Mouse (Mus musculus) intestine, postnatal 0 days (tissue): ENCODE results near the gene Gm29427. TPM values are rescaled to one million over a fixed set of nuclear protein-coding genes. Genes with fewer than 3 reads are reported as not detected.

Experiments
- ATAC-seq: fragments of 200-750 bp; cut with Nextera tagmentation; 2 replicates; pipeline ENCODE4 v1.8.0; 2017; ENCODE audit warnings: mild to moderate bottlenecking, moderate TSS enrichment, moderate library complexity
- H3K27ac ChIP-seq: fragments of 300-500 bp; sonication (generic); 2 replicates; pipeline ENCODE4 v1.5.1; 2014; ENCODE audit warnings: mild to moderate bottlenecking, low read depth, low read length, moderate library complexity
- H3K27me3 ChIP-seq: fragments of 300-500 bp; sonication (generic); replicated peaks from 2 replicates; pipeline ENCODE4 v1.6.1; 2014; ENCODE audit warnings: low read length, mixed read lengths; ENCODE audit not compliant: control insufficient read depth, insufficient read depth
- H3K36me3 ChIP-seq: fragments of 300-500 bp; sonication (generic); 2 replicates; pipeline ENCODE4 v1.6.1; 2014; ENCODE audit warnings: mild to moderate bottlenecking, moderate library complexity; ENCODE audit not compliant: control insufficient read depth, insufficient read depth
- H3K4me1 ChIP-seq: fragments of 300-500 bp; sonication (generic); replicated peaks from 2 replicates; pipeline ENCODE4 v1.6.1; 2014; ENCODE audit warnings: antibody characterized with exemption, low read length, mixed read lengths; ENCODE audit not compliant: control insufficient read depth, insufficient read depth
- H3K4me2 ChIP-seq: fragments of 300-500 bp; sonication (generic); replicated peaks from 2 replicates; pipeline ENCODE4 v1.6.1; 2014; ENCODE audit warnings: low read depth, mild to moderate bottlenecking, moderate library complexity
- H3K4me3 ChIP-seq: fragments of 300-500 bp; sonication (generic); 2 replicates; pipeline ENCODE4 v1.5.1; 2014; ENCODE audit warnings: low read depth, low read length
- H3K9ac ChIP-seq: fragments of 300-500 bp; sonication (generic); 2 replicates; pipeline ENCODE4 v1.6.1; 2014; ENCODE audit warnings: mild to moderate bottlenecking, low read depth, low read length
- H3K9me3 ChIP-seq: fragments of 300-500 bp; sonication (generic); 2 replicates; pipeline ENCODE4 v1.6.1; 2016; ENCODE audit warnings: mixed run types; ENCODE audit not compliant: control insufficient read depth
- CTCF ChIP-seq: sonication (generic); IDR thresholded peaks from 2 replicates; pipeline ENCODE4 v1.5.1; 2016; ENCODE audit warnings: low read depth, mild to moderate bottlenecking, control low read depth, antibody characterized with exemption, moderate library complexity
- WGBS: fragments of 180-500 bp; shearing (Covaris S2); extraction: QIAGEN DNeasy Blood & Tissue Kit; methylation state at CpG from one replicate; pipeline ENCODE4 v1.1.7; 2014; 5-methylcytosine and 5-hydroxymethylcytosine counted together
- polyA plus RNA-seq: library from polyadenylated mRNA; unstranded; fragments of >200 nt; fragmentation: Nextera tagmentation; extraction: Ambion mirVana; gene quantifications from 2 replicates; pipeline ENCODE4 v1.2.1, GENCODE M21; 2015

The Gm29427 gene
- polyA plus RNA-seq, 1 experiment from 2014 or later: 0.20 TPM

DNA sequence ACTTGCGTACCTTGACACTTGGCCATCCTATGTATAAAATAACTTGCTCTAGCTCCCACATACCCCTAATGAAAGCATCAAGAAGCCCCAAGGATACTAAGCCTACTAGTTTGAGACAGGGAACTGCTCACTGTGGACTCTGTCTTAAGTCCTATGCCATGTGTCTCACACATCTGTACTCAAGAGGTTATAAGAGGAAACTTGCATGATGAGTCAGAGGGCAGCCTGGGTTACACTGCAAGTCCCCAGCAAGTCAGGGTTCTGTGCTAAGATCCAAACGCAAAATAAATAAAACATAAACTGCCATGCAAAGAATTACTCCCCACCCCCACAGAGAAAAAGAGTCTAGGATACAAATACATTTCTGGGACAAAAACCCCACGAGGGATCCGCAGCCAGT, 1.6 kb downstream of the Gm29427 start:
- Histone ChIP-seq H3K4me1 (0 out of 2 replicates have a peak, but pooled peaks cover 4% of the 10 kb centered on the region), H3K36me3 (peaks cover 16% of the 10 kb centered on the region), H3K27me3 (no peaks in the 10 kb centered on the region), H3K27ac (peak overlapping the region; percentile 50), H3K9me3 (no peaks in the 10 kb centered on the region), H3K9ac (no peak overlapping the region), H3K4me2 (peak overlapping the region; percentile 90), H3K4me3 (no peak overlapping the region)
- TF ChIP-seq CTCF: no peak
- ATAC-seq: no peak
- 66% methylated on average over 4 of the region's 4 CpGs for WGBS

DNA sequence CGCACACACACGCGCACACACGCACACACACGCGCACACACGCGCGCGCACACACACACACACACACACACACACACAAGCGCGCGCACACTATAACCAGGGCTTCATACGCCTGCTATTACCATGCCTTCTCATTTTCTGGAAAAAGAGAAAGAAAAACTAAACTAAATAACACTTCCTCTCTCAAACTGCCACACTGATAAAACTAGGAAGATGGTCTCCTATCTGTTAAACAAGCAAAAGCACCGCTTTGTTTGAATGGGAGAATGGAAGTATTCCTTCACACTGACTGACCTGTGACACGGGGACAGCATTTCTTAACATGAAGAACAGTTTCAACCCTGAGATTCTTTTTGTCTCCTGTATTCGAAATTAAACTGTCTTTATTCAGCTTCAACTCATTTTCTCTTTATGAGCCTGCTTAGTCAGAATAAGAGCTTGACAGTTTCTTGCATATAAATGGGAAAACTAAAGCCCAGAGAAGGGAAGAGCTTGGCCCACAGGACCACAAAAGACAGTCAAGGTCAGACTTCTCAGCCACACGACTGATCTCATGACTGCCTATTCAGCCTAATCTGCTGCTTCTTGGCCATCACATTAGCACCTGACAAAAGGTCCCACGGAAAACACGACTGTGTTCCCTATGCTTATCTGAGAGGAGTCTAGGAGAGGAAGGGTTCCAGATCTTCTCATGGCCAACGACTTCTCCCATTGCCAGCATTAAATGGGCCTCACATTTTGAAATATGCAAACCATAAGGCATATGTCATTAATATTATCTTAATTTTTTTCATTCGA, 5.1 kb downstream of the Gm29427 start:
- Histone ChIP-seq H3K27me3 (no peaks in the 10 kb centered on the region), H3K9ac (no peak overlapping the region), H3K4me3 (no peak overlapping the region), H3K4me1 (0 out of 2 replicates have a peak, but pooled peaks cover 4% of the 10 kb centered on the region), H3K4me2 (no peak overlapping the region), H3K36me3 (peaks cover 45% of the 10 kb centered on the region), H3K27ac (no peak overlapping the region), H3K9me3 (no peaks in the 10 kb centered on the region)
- no peak for ATAC-seq
- no peak for TF ChIP-seq CTCF
- WGBS: 86% methylated on average over 22 of the region's 22 CpGs

DNA sequence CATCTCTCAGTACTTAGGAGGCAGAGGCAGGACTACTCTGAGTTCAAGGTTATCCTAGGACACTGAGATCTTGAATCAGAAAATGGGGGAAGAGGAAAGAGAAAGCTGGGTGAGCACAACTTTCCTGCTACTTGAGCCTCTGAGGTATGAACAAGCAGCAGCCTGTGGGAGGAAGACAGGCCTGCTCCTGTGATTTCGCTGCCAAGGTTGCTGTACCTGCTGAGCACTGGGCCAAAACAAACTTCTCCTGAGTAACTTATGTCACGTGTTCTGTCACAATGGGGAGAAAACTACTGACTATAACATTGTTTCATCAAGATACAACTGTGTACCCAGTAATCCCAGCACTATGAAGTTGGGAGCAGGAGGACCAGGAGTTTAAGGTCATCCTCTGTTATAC, 12.0 kb downstream of the Gm29427 start:
- ATAC-seq: no peak

DNA sequence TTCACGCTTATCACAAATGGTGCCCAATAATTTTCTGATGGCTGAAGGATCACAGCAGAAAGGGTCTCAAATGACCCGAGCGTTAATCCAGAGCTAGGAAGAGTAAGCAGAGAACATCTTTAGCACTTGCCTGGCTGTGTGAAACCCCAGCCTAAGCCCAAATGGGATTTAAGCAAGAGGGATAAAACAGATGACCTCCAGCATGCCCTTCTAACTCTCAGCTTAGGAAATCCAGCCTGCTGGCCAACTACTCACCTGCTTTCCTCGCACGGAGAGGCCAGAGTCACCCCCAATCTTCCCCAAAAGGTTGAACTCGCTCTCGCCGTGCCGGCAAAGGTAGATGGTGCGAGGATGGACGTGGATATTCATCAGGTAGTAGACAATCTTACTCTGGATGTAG, 13.6 kb downstream of the Gm29427 start:
- Histone ChIP-seq H3K36me3 (peaks cover 88% of the 10 kb centered on the region), H3K4me2 (no peak overlapping the region), H3K27me3 (no peaks in the 10 kb centered on the region), H3K9ac (no peak overlapping the region), H3K9me3 (no peaks in the 10 kb centered on the region), H3K4me3 (no peak overlapping the region), H3K27ac (no peak overlapping the region), H3K4me1 (no peaks in the 10 kb centered on the region)
- ATAC-seq: no peak
- TF ChIP-seq CTCF: no peak
- WGBS: 98% methylated on average over 11 of the region's 11 CpGs

More for the DNA sequence above, 12.0 kb downstream of the Gm29427 start:
- Histone ChIP-seq H3K9me3 (no peaks in the 10 kb centered on the region), H3K27ac (no peak overlapping the region), H3K27me3 (no peaks in the 10 kb centered on the region), H3K4me3 (no peak overlapping the region), H3K4me1 (no peaks in the 10 kb centered on the region), H3K36me3 (peaks cover 89% of the 10 kb centered on the region), H3K4me2 (no peak overlapping the region), H3K9ac (no peak overlapping the region)
- no peak for TF ChIP-seq CTCF
- WGBS: 76% methylated on average over 2 of the region's 2 CpGs

DNA sequence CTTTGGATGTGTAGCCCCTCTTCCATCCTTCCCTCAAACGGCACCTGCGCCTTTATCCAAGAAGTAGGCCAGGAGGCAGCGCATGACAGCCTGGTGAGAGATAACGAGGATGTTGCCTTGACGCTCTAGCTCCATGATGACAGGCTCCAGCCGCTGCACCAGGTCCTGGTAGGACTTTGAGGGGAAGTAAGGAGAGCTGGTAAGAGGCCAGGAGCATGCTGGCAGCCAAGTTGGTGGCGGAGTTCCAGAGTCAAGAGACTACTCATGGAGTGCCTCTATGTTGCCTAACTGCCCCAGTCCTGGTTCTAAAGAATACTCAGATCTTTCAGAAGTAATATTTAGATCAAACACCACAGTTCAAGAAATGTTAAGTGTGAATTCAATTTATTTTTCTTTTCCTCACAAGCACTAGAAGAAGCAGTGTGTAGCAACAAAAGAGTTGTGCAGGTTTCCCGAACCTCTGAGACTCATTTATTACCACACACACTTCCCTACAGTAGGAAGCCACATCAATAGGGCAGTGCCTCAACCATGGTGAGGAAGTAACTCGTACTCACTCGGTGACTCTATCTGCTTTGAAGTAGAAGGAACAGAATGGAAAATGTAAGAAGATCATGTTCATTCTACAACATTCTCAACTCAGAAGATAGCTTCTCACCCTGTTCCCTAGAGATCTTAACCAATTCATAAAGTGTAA, 15.5 kb downstream of the Gm29427 start:
- no peak overlapping the region for H3K9ac ChIP-seq
- H3K9me3 ChIP-seq: no peaks in the 10 kb centered on the region
- no peak for TF ChIP-seq CTCF
- H3K27ac ChIP-seq: no peak overlapping the region; the same call in 1 of the 2 replicates
- H3K4me2 ChIP-seq: no peak overlapping the region
- 90% methylated on average over 10 of the region's 10 CpGs for WGBS
- H3K4me1 ChIP-seq: no peaks in the 10 kb centered on the region
- H3K4me3 ChIP-seq: no peak overlapping the region
- peaks cover 70% of the 10 kb centered on the region for H3K36me3 ChIP-seq
- ATAC-seq: no peak
- H3K27me3 ChIP-seq: no peaks in the 10 kb centered on the region

DNA sequence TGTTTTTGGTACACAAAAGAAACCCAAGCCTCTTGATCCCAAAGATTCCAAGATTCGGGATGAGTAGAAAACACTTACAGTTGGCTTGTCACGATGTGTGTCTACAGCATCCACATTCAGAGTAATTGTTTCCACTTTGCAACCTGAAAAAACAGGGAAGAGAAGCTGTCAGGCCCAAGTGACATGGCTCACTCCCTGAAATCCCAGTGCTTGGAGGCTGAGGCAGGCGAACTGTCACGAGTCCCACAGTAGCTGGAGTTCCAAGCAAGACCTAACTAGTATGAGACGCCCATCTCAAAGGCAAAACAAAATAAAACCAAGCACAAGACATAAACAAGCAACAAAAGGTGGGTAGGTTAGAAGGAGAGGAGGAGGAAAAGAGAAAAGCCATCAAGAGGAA, 17.0 kb downstream of the Gm29427 start:
- Histone ChIP-seq H3K36me3 (peaks cover 60% of the 10 kb centered on the region), H3K27ac (no peak overlapping the region), H3K9ac (no peak overlapping the region), H3K4me1 (no peaks in the 10 kb centered on the region), H3K27me3 (no peaks in the 10 kb centered on the region), H3K4me2 (no peak overlapping the region), H3K9me3 (no peaks in the 10 kb centered on the region), H3K4me3 (no peak overlapping the region)
- WGBS: 93% methylated on average over 5 of the region's 5 CpGs
- no peak for TF ChIP-seq CTCF
- ATAC-seq: no peak
